Mouse (Mus musculus) right cerebral cortex, postnatal 14 days (tissue): Measurements from ENCODE around the gene 1700015F17Rik.

Source experiments
- DNase-seq: peaks from one replicate; pipeline ENCODE4 v3.0.0; 2022

1700015F17Rik gene

GRCm38 (mm10) chr5:5423081-5423480, 55.9 kb downstream of the 1700015F17Rik start:
- no peak for DNase-seq

GRCm38 (mm10) chr5:5421439-5421838, 57.5 kb downstream of the 1700015F17Rik start:
- no peak for DNase-seq

DNA sequence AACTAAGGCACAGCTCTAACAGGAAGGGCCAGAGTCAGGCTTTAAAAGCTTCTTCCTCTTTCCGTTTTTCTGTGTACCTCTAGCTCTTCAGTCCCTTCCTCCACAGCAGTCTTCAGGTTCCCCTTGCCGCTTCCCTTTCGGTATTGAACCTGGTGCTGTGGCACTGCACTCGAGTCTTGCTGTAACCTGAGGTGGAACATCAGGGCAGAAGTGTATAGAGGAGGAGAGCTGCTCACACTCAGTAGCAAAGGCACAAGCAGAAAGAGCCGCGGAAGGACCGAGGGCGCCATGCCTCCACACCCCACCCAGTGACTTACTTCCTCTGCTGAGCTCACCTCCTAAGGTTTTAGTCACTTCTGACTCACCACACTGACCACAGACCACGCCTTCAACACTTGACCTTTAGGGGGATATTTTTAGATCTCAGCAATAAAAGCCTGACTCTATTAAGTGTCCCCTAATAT, 58.9 kb downstream of the 1700015F17Rik start, which contains the start of gene Cdk14:
Gene Cdk14 (minus strand): TSS at position 321 of the 464 bp plus-strand sequence.
- DNase-seq: no peak

DNA sequence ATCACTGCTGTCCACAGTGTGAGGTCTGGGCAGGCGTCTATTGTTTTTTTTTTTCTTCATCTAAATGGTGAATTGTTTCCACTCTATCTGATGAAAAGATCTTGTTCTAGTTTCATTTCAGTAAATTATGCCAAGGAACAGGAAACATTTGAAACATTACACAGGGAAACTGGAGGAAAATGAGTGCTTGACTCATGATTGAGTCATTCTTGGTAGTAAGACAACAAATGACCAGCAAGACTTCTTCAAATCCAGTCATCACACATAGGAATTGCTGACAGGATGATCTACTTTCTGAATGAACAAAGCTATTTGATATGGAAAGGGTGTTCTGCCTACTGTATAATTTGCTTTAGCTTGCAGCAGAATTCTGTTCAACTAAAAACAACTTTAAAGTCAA, 59.7 kb downstream of the 1700015F17Rik start:
- DNase-seq: no peak

- DNase-seq: no peak
Observed at GRCm38 (mm10) chr5:5414835-5415234, 64.1 kb downstream of the 1700015F17Rik start.

DNA sequence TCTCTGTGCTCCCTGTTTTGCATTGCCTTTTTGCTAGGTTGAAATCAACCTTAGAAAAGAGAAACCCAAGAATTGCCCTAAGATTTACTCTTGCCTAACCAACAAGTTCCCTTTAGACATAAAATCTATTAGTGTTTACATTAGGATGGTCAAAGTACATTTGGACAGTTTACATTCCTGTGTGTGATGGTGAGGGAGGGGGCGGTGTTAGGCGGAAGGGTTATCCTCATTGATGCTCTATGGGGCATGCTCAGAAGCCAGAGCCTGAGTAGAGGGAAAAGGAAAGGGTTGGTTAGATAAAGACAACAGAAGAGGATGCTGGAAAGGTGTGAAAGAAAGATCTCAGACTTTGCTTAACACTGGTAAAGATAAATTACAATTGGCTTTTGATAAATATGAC, 67.1 kb downstream of the 1700015F17Rik start:
- DNase-seq: no peak

DNA sequence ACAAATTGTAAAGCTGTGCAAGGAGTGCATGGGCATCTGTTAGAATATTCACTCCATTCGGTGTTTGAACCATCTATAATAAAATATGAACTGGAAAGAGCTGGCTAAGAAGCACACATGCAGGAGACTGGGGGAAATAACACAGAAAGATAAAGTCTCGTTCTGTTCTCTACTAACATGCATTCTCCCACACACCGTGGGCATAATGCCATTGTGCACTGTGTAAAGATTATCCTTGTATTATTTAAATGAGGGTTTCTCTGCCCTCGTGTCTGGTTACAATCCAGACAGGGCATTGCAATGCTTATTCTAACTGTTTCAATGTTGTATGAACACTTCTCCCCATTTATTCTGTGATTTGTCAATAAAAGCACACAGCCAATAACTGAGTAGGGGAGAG, 77.0 kb downstream of the 1700015F17Rik start:
- DNase-seq: no peak

GRCm38 (mm10) chr5:5392786-5393185, 86.2 kb downstream of the 1700015F17Rik start:
- no peak for DNase-seq
